Mouse (Mus musculus) midbrain, embryonic 11.5 days (tissue): ENCODE data around the gene Ercc4. TPM values are rescaled to one million over a fixed set of nuclear protein-coding genes. Genes with fewer than 3 reads are reported as not detected.
"Not testable (repeated sequence)": the region's sequence is repeated elsewhere in the genome, so short reads cannot be mapped to it uniquely, and the experiment has no call there.

Source experiments
- ATAC-seq: fragments of 200-750 bp; cut with Nextera tagmentation; 2 replicates; pipeline ENCODE4 v1.8.0; 2017; ENCODE audit warnings: moderate TSS enrichment, moderate library complexity; ENCODE audit not compliant: low FRiP score
- DNase-seq: peaks from one replicate; pipeline ENCODE4 v3.0.0; 2015; ENCODE audit warnings: low spot score; ENCODE audit errors: missing footprints
- H3K27ac ChIP-seq: fragments of 300-500 bp; sonication (generic); 2 replicates; pipeline ENCODE4 v1.5.1; 2014; ENCODE audit warnings: low read depth, low read length
- H3K27me3 ChIP-seq: fragments of 300-500 bp; sonication (generic); 2 replicates; pipeline ENCODE4 v1.6.1; 2014; ENCODE audit warnings: mild to moderate bottlenecking, low read length, moderate library complexity, mixed read lengths; ENCODE audit not compliant: control insufficient read depth, insufficient read depth
- H3K36me3 ChIP-seq: fragments of 300-500 bp; sonication (generic); 2 replicates; pipeline ENCODE4 v1.6.1; 2014; ENCODE audit warnings: mild to moderate bottlenecking, low read length, moderate library complexity, mixed read lengths; ENCODE audit not compliant: control insufficient read depth, insufficient read depth
- H3K4me1 ChIP-seq: fragments of 300-500 bp; sonication (generic); 2 replicates; pipeline ENCODE4 v1.6.1; 2014; ENCODE audit warnings: low read length; ENCODE audit not compliant: control insufficient read depth, insufficient read depth
- H3K4me2 ChIP-seq: fragments of 300-500 bp; sonication (generic); 2 replicates; pipeline ENCODE4 v1.6.1; 2014; ENCODE audit warnings: mild to moderate bottlenecking, moderate library complexity
- H3K4me3 ChIP-seq: fragments of 300-500 bp; sonication (generic); 2 replicates; pipeline ENCODE4 v1.5.1; 2014; ENCODE audit warnings: low read depth, low read length
- H3K9ac ChIP-seq: fragments of 300-500 bp; sonication (generic); 2 replicates; pipeline ENCODE4 v1.6.1; 2014; ENCODE audit warnings: low read length
- H3K9me3 ChIP-seq: fragments of 300-500 bp; sonication (generic); 2 replicates; pipeline ENCODE4 v1.6.1; 2016; ENCODE audit warnings: low read length; ENCODE audit not compliant: control insufficient read depth
- WGBS: fragments of 180-500 bp; shearing (Covaris S2); extraction: QIAGEN DNeasy Blood & Tissue Kit; methylation state at CpG from one replicate; pipeline ENCODE4 v1.1.7; 2014; 5-methylcytosine and 5-hydroxymethylcytosine counted together
- polyA plus RNA-seq: library from polyadenylated mRNA; unstranded; fragments of >200 nt; fragmentation: Nextera tagmentation; extraction: Ambion mirVana; gene quantifications from 2 replicates; pipeline ENCODE4 v1.2.1, GENCODE M21; 2014

Ercc4 gene
- polyA plus RNA-seq, 1 experiment from 2014 or later = 13.7 TPM

GRCm38 (mm10) chr16:13115466-13115865, 6.0 kb downstream of the Ercc4 start:
- H3K9ac ChIP-seq, H3K4me3 ChIP-seq, ATAC-seq, H3K4me1 ChIP-seq, H3K9me3 ChIP-seq, H3K4me2 ChIP-seq, H3K27ac ChIP-seq, DNase-seq, H3K27me3 ChIP-seq, H3K36me3 ChIP-seq: not testable (repeated sequence)
- WGBS = 88% methylated on average over 2 of the region's 3 CpGs

- WGBS = 71% methylated on average over 9 of the region's 9 CpGs
- Histone ChIP-seq H3K4me1 (no peaks in the 10 kb centered on the region), H3K27ac (no peak overlapping the region), H3K36me3 (peaks cover 6% of the 10 kb centered on the region; the same call in 1 of the 2 replicates), H3K9ac (no peak overlapping the region), H3K9me3 (no peaks in the 10 kb centered on the region), H3K4me3 (no peak overlapping the region), H3K4me2 (no peak overlapping the region), H3K27me3 (no peaks in the 10 kb centered on the region)
- peak; percentile 84 for ATAC-seq
- peak; percentile 91 for DNase-seq
Observed at GRCm38 (mm10) chr16:13117299-13117966, 7.9 kb downstream of the Ercc4 start.

GRCm38 (mm10) chr16:13117967-13118430, 8.5 kb downstream of the Ercc4 start:
- no peak overlapping the region for H3K4me2 ChIP-seq
- no peak for DNase-seq
- WGBS = 91% methylated on average over 7 of the region's 7 CpGs

GRCm38 (mm10) chr16:13118754-13119294, 9.3 kb downstream of the Ercc4 start:
- DNase-seq (peak; percentile 68), ATAC-seq (no peak)
- no peak overlapping the region for H3K27ac ChIP-seq
- no peaks in the 10 kb centered on the region for H3K9me3 ChIP-seq
- no peaks in the 10 kb centered on the region for H3K27me3 ChIP-seq
- 96% methylated on average over 2 of the region's 2 CpGs for WGBS
- H3K36me3 ChIP-seq = no peaks in the 10 kb centered on the region; the same call in 1 of the 2 replicates
- H3K4me3 ChIP-seq = no peak overlapping the region
- H3K4me1 ChIP-seq = no peaks in the 10 kb centered on the region
- H3K9ac ChIP-seq = no peak overlapping the region
- no peak overlapping the region for H3K4me2 ChIP-seq

More at GRCm38 (mm10) chr16:13117967-13118430, 8.5 kb downstream of the Ercc4 start:
- Histone ChIP-seq H3K4me3 (no peak overlapping the region), H3K36me3 (peaks cover 6% of the 10 kb centered on the region; the same call in 1 of the 2 replicates), H3K9ac (no peak overlapping the region), H3K4me1 (no peaks in the 10 kb centered on the region), H3K9me3 (no peaks in the 10 kb centered on the region), H3K27ac (no peak overlapping the region), H3K27me3 (no peaks in the 10 kb centered on the region)
- no peak for ATAC-seq

- Histone ChIP-seq H3K9ac (no peak overlapping the region), H3K4me3 (no peak overlapping the region), H3K9me3 (no peaks in the 10 kb centered on the region), H3K36me3 (peaks cover 4% of the 10 kb centered on the region; the same call in 1 of the 2 replicates), H3K4me2 (no peak overlapping the region), H3K27ac (no peak overlapping the region), H3K4me1 (no peaks in the 10 kb centered on the region), H3K27me3 (no peaks in the 10 kb centered on the region)
- WGBS = 87% methylated on average over 3 of the region's 3 CpGs
- ATAC-seq (no peak), DNase-seq (peak; percentile 78)
Observed at GRCm38 (mm10) chr16:13119641-13120350, 10.3 kb downstream of the Ercc4 start.

GRCm38 (mm10) chr16:13125357-13125756, 15.9 kb downstream of the Ercc4 start:
- H3K4me2 ChIP-seq = no peak overlapping the region
- ATAC-seq (no peak), DNase-seq (no peak)
- no peak overlapping the region for H3K4me3 ChIP-seq
- no peak overlapping the region for H3K27ac ChIP-seq
- no peak overlapping the region for H3K9ac ChIP-seq
- no peaks in the 10 kb centered on the region for H3K4me1 ChIP-seq
- H3K27me3 ChIP-seq = no peaks in the 10 kb centered on the region
- WGBS = 95% methylated on average over 8 of the region's 8 CpGs
- H3K36me3 ChIP-seq = peaks cover 11% of the 10 kb centered on the region
- no peaks in the 10 kb centered on the region for H3K9me3 ChIP-seq

- 96% methylated on average over 10 of the region's 10 CpGs for WGBS
- DNase-seq (no peak), ATAC-seq (no peak)
- Histone ChIP-seq H3K27ac (no peak overlapping the region), H3K4me3 (no peak overlapping the region), H3K4me1 (no peaks in the 10 kb centered on the region), H3K4me2 (no peak overlapping the region), H3K36me3 (peaks cover 11% of the 10 kb centered on the region), H3K9me3 (no peaks in the 10 kb centered on the region), H3K27me3 (no peaks in the 10 kb centered on the region), H3K9ac (no peak overlapping the region)
Observed at GRCm38 (mm10) chr16:13127566-13127965, 18.1 kb downstream of the Ercc4 start.

- Histone ChIP-seq H3K36me3 (peaks cover 6% of the 10 kb centered on the region), H3K4me1 (no peaks in the 10 kb centered on the region), H3K27ac (no peak overlapping the region), H3K27me3 (no peaks in the 10 kb centered on the region), H3K4me2 (no peak overlapping the region), H3K4me3 (no peak overlapping the region), H3K9me3 (no peaks in the 10 kb centered on the region), H3K9ac (no peak overlapping the region)
- ATAC-seq (no peak), DNase-seq (peak; percentile 96)
- 45% methylated on average over 14 of the region's 14 CpGs for WGBS
Observed at GRCm38 (mm10) chr16:13130412-13130811, 20.9 kb downstream of the Ercc4 start.

- 96% methylated on average over 6 of the region's 6 CpGs for WGBS
- H3K9ac ChIP-seq = no peak overlapping the region
- H3K4me3 ChIP-seq = no peak overlapping the region
Observed at GRCm38 (mm10) chr16:13141220-13141619, 31.7 kb downstream of the Ercc4 start.

More at GRCm38 (mm10) chr16:13141220-13141619, 31.7 kb downstream of the Ercc4 start:
- ATAC-seq = no peak
- Histone ChIP-seq H3K27ac (no peak overlapping the region), H3K4me1 (no peaks in the 10 kb centered on the region), H3K4me2 (no peak overlapping the region), H3K9me3 (no peaks in the 10 kb centered on the region), H3K36me3 (peaks cover 4% of the 10 kb centered on the region; the same call in 1 of the 2 replicates), H3K27me3 (no peaks in the 10 kb centered on the region)
- DNase-seq = no peak
